Mouse (Mus musculus): ENCODE data around the gene Adgrd1. TPM values are rescaled to one million over a fixed set of nuclear protein-coding genes. Genes with fewer than 3 reads are reported as not detected.

The Adgrd1 gene
- total and polyA plus RNA-seq, 3 experiments, result 0.16 TPM; not detected in 2

- no peak for TF ChIP-seq GATA1 (IDR thresholded peaks at IDR 0.05; ENCODE audit: borderline replicate concordance, low read length)
- no peak for TF ChIP-seq POLR2AphosphoS5 (IDR thresholded peaks at IDR 0.05; ENCODE audit: insufficient replicate concordance, low read depth, low read length)
- no peak for TF ChIP-seq GATA2 (IDR thresholded peaks at IDR 0.05; ENCODE audit: borderline replicate concordance, low read depth, low read length)
- no peak for TF ChIP-seq TAL1 (conservative IDR thresholded peaks at IDR 0.05; ENCODE audit: low read depth, low read length)
- ATAC-seq (ENCODE audit: extremely low read depth, insufficient number of reproducible peaks, low FRiP score, poor library complexity, severe bottlenecking) (no peak), DNase-seq (ENCODE audit: low spot score) (no peak)
- Histone ChIP-seq H3K9me3 (replicated peaks) (peaks cover 92% of the 10 kb centered on the region), H3K27me3 (ENCODE audit: insufficient read depth, low read length) (no peaks in the 10 kb centered on the region), H3K36me3 (replicated peaks) (no peaks in the 10 kb centered on the region), H3K4me1 (ENCODE audit: insufficient read depth, low read depth, low read length) (no peaks in the 10 kb centered on the region), H3K4me3 (ENCODE audit: low read depth, low read length) (no peak overlapping the region)
These were observed 139.8 kb downstream of the Adgrd1 start for GRCm38 (mm10) chr5:129236366-129236765.

GRCm38 (mm10) chr5:129241865-129242264, 145.3 kb downstream of the Adgrd1 start:
- no peak for ATAC-seq (ENCODE audit: extremely low read depth, insufficient number of reproducible peaks, low FRiP score, poor library complexity, severe bottlenecking)
- Histone ChIP-seq H3K36me3 (replicated peaks) (no peaks in the 10 kb centered on the region), H3K27me3 (ENCODE audit: insufficient read depth, low read length) (no peaks in the 10 kb centered on the region), H3K9me3 (replicated peaks) (peaks cover 85% of the 10 kb centered on the region), H3K4me1 (ENCODE audit: insufficient read depth, low read depth, low read length) (no peaks in the 10 kb centered on the region), H3K4me3 (ENCODE audit: low read depth, low read length) (no peak overlapping the region)
- no peak for DNase-seq (ENCODE audit: low spot score)
- TF ChIP-seq POLR2AphosphoS5 (IDR thresholded peaks at IDR 0.05; ENCODE audit: insufficient replicate concordance, low read depth, low read length), result no peak
- no peak for TF ChIP-seq GATA1 (IDR thresholded peaks at IDR 0.05; ENCODE audit: borderline replicate concordance, low read length)
- TF ChIP-seq GATA2 (IDR thresholded peaks at IDR 0.05; ENCODE audit: borderline replicate concordance, low read depth, low read length), result no peak
- no peak for TF ChIP-seq TAL1 (conservative IDR thresholded peaks at IDR 0.05; ENCODE audit: low read depth, low read length)
- no peak for TF ChIP-seq CTCF (IDR thresholded peaks at IDR 0.05; ENCODE audit: low read depth, low read length)

- Histone ChIP-seq H3K4me1 (ENCODE audit: insufficient read depth, low read depth, low read length) (no peaks in the 10 kb centered on the region), H3K36me3 (replicated peaks) (no peaks in the 10 kb centered on the region), H3K4me3 (ENCODE audit: low read depth, low read length) (no peak overlapping the region), H3K9me3 (replicated peaks) (peaks cover 84% of the 10 kb centered on the region), H3K27me3 (ENCODE audit: insufficient read depth, low read length) (no peaks in the 10 kb centered on the region)
- no peak for DNase-seq (ENCODE audit: low spot score)
- no peak for TF ChIP-seq GATA2 (IDR thresholded peaks at IDR 0.05; ENCODE audit: borderline replicate concordance, low read depth, low read length)
- no peak for TF ChIP-seq GATA1 (IDR thresholded peaks at IDR 0.05; ENCODE audit: borderline replicate concordance, low read length)
- no peak for TF ChIP-seq POLR2AphosphoS5 (IDR thresholded peaks at IDR 0.05; ENCODE audit: insufficient replicate concordance, low read depth, low read length)
- TF ChIP-seq CTCF (IDR thresholded peaks at IDR 0.05; ENCODE audit: low read depth, low read length), result no peak
- TF ChIP-seq TAL1 (conservative IDR thresholded peaks at IDR 0.05; ENCODE audit: low read depth, low read length), result no peak
- ATAC-seq (ENCODE audit: extremely low read depth, insufficient number of reproducible peaks, low FRiP score, poor library complexity, severe bottlenecking), result no peak
These were observed 145.7 kb downstream of the Adgrd1 start for GRCm38 (mm10) chr5:129242265-129242664.

- Histone ChIP-seq H3K4me1 (ENCODE audit: insufficient read depth, low read depth, low read length) (no peaks in the 10 kb centered on the region), H3K36me3 (replicated peaks) (no peaks in the 10 kb centered on the region), H3K27me3 (ENCODE audit: insufficient read depth, low read length) (no peaks in the 10 kb centered on the region), H3K4me3 (ENCODE audit: low read depth, low read length) (no peak overlapping the region), H3K9me3 (replicated peaks) (peaks cover 84% of the 10 kb centered on the region)
- no peak for TF ChIP-seq GATA2 (IDR thresholded peaks at IDR 0.05; ENCODE audit: borderline replicate concordance, low read depth, low read length)
- TF ChIP-seq GATA1 (IDR thresholded peaks at IDR 0.05; ENCODE audit: borderline replicate concordance, low read length), result no peak
- no peak for TF ChIP-seq CTCF (IDR thresholded peaks at IDR 0.05; ENCODE audit: low read depth, low read length)
- DNase-seq (ENCODE audit: low spot score) (no peak), ATAC-seq (ENCODE audit: extremely low read depth, insufficient number of reproducible peaks, low FRiP score, poor library complexity, severe bottlenecking) (no peak)
These were observed 146.6 kb downstream of the Adgrd1 start for GRCm38 (mm10) chr5:129243120-129243519.

- Histone ChIP-seq H3K4me1 (ENCODE audit: insufficient read depth, low read depth, low read length) (no peaks in the 10 kb centered on the region), H3K9me3 (replicated peaks) (peaks cover 84% of the 10 kb centered on the region), H3K4me3 (ENCODE audit: low read depth, low read length) (no peak overlapping the region), H3K27me3 (ENCODE audit: insufficient read depth, low read length) (no peaks in the 10 kb centered on the region), H3K36me3 (replicated peaks) (no peaks in the 10 kb centered on the region)
- DNase-seq (ENCODE audit: low spot score), result no peak
- no peak for ATAC-seq (ENCODE audit: extremely low read depth, insufficient number of reproducible peaks, low FRiP score, poor library complexity, severe bottlenecking)
- no peak for TF ChIP-seq GATA2 (IDR thresholded peaks at IDR 0.05; ENCODE audit: borderline replicate concordance, low read depth, low read length)
- no peak for TF ChIP-seq POLR2AphosphoS5 (IDR thresholded peaks at IDR 0.05; ENCODE audit: insufficient replicate concordance, low read depth, low read length)
- no peak for TF ChIP-seq TAL1 (conservative IDR thresholded peaks at IDR 0.05; ENCODE audit: low read depth, low read length)
- TF ChIP-seq CTCF (IDR thresholded peaks at IDR 0.05; ENCODE audit: low read depth, low read length), result no peak
- TF ChIP-seq GATA1 (IDR thresholded peaks at IDR 0.05; ENCODE audit: borderline replicate concordance, low read length), result no peak
These were observed 147.8 kb downstream of the Adgrd1 start for GRCm38 (mm10) chr5:129244392-129244791.

- Histone ChIP-seq H3K36me3 (replicated peaks) (no peaks in the 10 kb centered on the region), H3K4me1 (ENCODE audit: insufficient read depth, low read depth, low read length) (no peaks in the 10 kb centered on the region), H3K4me3 (ENCODE audit: low read depth, low read length) (no peak overlapping the region), H3K27me3 (ENCODE audit: insufficient read depth, low read length) (no peaks in the 10 kb centered on the region), H3K9me3 (replicated peaks) (peaks cover 81% of the 10 kb centered on the region)
- DNase-seq (ENCODE audit: low spot score) (no peak), ATAC-seq (ENCODE audit: extremely low read depth, insufficient number of reproducible peaks, low FRiP score, poor library complexity, severe bottlenecking) (no peak)
- TF ChIP-seq POLR2AphosphoS5 (IDR thresholded peaks at IDR 0.05; ENCODE audit: insufficient replicate concordance, low read depth, low read length), result no peak
- no peak for TF ChIP-seq GATA1 (IDR thresholded peaks at IDR 0.05; ENCODE audit: borderline replicate concordance, low read length)
- no peak for TF ChIP-seq GATA2 (IDR thresholded peaks at IDR 0.05; ENCODE audit: borderline replicate concordance, low read depth, low read length)
- TF ChIP-seq TAL1 (conservative IDR thresholded peaks at IDR 0.05; ENCODE audit: low read depth, low read length), result no peak
- no peak for TF ChIP-seq CTCF (IDR thresholded peaks at IDR 0.05; ENCODE audit: low read depth, low read length)
These were observed 152.5 kb downstream of the Adgrd1 start for GRCm38 (mm10) chr5:129249080-129249479.

Other genes with a start within 250 kb of the Adgrd1 start
- not detected in 2 replicates for gene Rimbp2, start 143.3 kb upstream of the Adgrd1 start, total RNA-seq (2014; fragmentation: Nextera tagmentation)
- 0.06 TPM in 1 of 2 replicates, not detected in the other for gene Rimbp2, start 143.3 kb upstream of the Adgrd1 start, total RNA-seq (2017)
- gene Rimbp2, start 143.3 kb upstream of the Adgrd1 start, polyA plus RNA-seq (2012), result not detected in 2 replicates
- gene Stx2, start 88.2 kb upstream of the Adgrd1 start, total RNA-seq (2014; fragmentation: Nextera tagmentation), result 26.4 and 83.8 TPM in 2 replicates
- 37.5 and 44.1 TPM in 2 replicates for gene Stx2, start 88.2 kb upstream of the Adgrd1 start, total RNA-seq (2017)
- 15.3 and 18.1 TPM in 2 replicates for gene Stx2, start 88.2 kb upstream of the Adgrd1 start, polyA plus RNA-seq (2012)
- gene Ran, start 76.7 kb upstream of the Adgrd1 start, total RNA-seq (2014; fragmentation: Nextera tagmentation), result 161 and 173 TPM in 2 replicates
- gene Ran, start 76.7 kb upstream of the Adgrd1 start, total RNA-seq (2017), result 481 and 750 TPM in 2 replicates
- 5,187 and 6,161 TPM in 2 replicates for gene Ran, start 76.7 kb upstream of the Adgrd1 start, polyA plus RNA-seq (2012)

Measured in G1E (cell line).